Mouse (Mus musculus) adrenal gland, adult (tissue): ENCODE measurements at regions not wholly inside any gene's neighbourhood (a gene's known extent, or its start where the extent isn't known, plus 50 kb on each side); places are given as distances from the start of the nearest gene placed in this dataset.

Source experiments
- DNase-seq, 2 experiments: peaks; one replicate each; pipeline ENCODE4 v3.0.0; 2022 to 2023; ENCODE audit warnings: low spot score in 1 of 2; ENCODE audit not compliant: inconsistent age in 2 of 2

- DNase-seq, result no peak
Observed at GRCm38 (mm10) chr8:42614077-42614476, 527.2 kb downstream of the Triml1 start.

GRCm38 (mm10) chr8:42596639-42597038, 544.6 kb downstream of the Triml1 start:
- peak in 1 of 2 experiments; percentile 7 for DNase-seq
